Mouse (Mus musculus) right cerebral cortex, postnatal 36 days (tissue): ENCODE data around the gene Trappc10.

Experiments used
- DNase-seq, 2 experiments: peaks; one replicate each; pipeline ENCODE4 v3.0.0; 2022; ENCODE audit warnings: low spot score in 2 of 2, mixed read lengths in 1 of 2

Trappc10 gene

DNA sequence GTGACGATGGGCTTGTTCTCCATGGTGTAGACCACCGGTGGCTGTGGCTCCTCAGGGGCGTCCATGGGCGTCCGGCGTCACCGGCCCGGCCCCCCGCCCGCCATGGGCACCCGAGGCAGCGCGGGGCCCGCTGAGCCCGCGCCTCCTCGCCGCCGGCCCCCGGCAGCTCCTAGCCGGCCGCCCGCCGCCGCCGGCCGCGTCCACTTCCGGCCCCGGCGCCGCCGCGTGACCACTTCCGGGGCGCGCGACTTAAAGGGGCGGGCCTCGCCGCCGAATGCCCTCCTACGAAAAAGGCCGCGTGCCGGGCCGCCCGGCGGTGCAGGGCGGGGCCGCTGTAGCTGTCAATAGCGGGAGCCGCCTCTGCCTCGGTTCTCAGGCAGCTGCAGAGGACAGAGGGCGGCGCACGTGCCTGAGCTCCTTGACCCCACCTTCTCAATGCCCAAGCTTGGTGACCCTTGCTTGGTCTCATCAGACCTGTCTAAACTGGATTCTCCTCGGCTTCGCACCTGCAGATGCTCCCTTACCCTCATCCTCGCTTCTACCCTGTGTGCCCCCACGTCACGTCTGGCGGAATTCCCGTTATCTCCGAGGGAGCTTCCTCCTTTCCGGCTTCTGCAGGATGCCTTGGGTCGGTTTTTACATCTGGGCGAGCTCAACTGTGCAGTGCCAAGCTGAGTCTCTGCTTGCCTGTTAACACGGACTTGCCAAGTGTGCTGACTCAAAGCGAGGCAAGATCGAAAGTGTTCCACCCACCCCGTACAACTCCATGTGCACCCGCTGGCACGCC lies at the start of gene Trappc10:
Gene Trappc10 (minus strand): TSS at position 204 of the 787 bp plus-strand sequence.
- DNase-seq, result peak; percentile 81 to 85

DNA sequence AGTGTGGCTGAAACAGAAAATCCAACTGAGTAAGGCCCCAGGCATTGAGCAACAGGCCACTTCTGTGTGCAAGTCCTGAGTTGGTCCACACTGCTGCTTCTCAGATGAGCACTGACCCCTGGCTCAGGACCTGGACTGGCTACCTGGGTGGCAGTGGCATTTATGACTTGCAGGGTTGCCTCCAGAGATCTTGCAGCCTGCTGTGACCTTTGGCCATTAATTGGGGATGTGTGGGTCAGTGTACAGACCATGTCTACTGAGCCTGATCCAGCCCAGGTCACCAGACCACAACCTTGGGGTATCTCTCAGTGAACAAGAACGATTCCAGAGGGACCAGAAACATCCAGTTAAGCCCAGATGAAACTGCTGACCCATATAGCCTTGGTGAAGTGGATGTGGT lies 49.1 kb upstream of the Trappc10 start:
- DNase-seq, result no peak

DNA sequence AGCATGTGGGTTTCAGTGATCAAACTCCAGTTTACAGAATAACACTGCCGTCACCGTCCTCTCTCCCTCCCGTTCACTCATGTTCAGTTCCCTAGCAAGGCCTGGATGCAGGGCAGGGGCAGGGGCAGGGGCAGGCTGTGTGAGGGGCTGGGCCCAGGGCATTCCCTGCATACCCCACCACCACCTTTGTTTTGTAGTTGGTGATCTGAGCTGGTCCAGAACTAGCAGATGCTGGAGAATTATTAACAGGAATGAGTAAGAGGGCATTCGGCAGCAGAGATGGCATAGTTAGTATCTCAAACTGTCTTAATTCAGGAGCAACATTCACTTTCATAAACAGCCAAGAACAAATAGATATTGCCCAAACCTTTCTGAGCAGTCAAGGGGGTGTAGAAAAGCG lies 47.9 kb upstream of the Trappc10 start:
- DNase-seq, result no peak

DNA sequence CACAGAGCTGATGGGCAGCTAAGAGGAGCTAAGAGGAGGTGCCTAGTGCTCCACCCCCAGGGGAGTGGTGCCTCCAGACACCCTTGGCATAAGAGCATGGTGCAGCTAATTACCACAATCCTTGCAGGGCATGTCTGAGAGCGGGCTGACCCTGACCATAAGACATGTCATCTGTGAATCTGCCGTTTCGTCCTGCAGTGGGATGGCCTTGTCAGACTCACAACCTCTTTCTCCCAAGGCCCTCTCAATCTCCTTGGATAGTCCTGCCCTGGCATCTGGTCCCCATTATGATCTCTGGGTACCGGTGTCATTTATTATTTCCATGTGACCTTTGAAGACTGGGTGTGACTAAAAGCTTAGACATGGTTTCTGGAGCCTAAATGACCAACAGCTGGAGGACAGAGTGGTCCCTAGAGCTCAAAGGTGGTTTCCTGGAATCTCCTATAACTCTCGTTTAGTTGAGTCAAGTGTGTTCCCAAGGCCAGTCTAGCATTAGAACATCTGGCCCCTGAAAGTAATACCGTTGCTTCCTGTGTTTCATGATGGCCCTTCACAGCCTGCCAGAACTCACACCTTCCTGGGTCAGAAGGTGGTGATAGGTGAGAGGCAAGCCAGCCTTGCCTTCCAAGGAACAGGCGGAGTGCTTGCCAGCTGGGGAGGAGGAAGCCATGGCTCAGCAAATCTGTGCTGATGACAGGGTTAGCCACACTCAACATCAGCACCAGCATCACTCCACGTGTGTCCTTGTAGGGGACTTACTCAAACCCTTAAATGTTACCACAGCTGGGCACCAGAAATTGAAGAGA lies 46.5 kb upstream of the Trappc10 start:
- DNase-seq, result no peak

DNA sequence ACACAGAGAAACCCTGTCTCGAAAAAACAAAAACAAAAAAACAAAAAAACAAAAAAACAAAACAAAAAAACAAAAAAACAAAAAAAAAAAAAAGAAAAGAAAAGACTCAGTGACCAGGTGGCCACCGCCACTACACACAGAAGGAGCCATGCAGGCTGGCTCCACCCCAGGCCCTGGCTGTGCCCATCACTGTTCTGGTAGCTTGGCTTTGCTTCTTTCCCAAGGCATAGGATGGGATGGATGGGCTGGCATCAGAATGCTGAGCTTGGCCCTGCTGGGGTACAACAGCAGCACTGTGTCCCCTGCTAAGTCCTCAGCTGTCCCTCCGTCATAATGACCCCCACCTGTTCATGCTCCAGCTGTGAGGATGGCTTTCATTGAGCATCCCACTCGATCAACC lies 44.5 kb upstream of the Trappc10 start:
- no peak for DNase-seq

DNA sequence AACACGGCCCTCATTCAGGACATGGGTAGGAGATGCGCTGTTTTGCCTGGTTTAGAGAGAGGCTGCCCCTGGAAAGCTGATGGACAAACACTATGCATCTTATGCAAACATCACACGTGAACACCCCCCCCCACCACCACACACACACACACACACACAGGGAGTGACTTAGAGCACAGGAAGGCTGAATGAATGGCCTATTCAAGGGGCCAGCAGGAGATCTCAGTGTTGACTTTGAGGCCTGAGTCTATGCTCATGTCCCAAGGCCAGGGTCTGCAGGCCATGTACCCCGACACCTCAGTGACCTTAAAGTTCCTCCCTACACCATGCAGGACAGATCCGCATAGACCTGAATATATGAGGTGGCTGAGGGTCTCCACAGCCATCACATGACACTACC lies 43.7 kb upstream of the Trappc10 start:
- no peak for DNase-seq

DNA sequence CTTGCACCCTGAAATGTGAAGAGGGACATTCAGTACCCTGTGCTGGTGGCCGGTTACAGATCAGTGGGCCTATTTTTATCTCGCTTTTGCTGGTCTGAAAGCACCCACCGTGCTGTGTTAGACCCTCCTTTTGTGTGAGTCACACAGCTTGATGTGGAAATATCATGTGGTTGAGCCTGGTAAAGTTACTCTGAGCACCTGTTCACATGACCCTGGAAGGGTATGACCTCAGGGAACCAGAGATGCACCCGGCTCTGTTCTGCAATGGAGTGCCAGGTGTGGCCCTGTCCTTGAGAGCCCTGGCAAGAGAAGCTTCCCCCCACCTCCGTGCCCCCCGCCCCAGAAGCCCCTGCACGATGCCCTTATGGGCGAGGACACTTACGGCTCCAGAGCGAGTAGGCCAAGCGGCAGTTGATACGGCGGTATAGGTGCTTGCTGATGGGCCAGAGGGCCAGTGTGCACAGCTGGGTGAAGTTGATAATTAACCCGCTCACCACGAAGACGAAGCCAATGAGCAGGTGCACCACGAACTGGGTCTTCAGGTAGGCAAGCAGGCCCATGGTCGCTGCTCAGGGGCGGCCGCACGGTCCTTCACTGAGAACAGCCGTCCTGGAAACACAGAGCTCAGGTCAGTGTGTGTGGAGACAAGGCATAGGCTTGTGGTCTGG lies 43.2 kb upstream of the Trappc10 start:
- DNase-seq, result no peak

DNA sequence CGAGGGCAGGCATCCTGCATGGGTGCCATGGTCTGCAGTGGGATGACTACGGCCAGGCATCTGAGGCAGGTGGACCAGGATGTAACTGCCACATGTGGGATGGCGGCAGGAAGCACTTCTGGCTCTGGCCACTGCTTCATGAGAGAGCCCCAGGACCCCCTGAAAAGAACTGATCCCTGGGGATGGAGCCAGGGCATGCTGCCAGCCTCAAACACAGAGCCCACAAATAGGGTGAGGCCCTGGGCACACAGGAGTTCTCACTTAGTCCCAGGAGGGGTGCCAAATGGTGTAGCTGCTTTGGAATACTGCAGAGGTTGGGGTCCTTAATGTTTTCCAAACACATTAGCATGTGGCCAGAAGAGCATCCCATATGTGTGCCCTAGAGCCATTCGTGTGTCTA lies 41.5 kb upstream of the Trappc10 start:
- no peak for DNase-seq

DNA sequence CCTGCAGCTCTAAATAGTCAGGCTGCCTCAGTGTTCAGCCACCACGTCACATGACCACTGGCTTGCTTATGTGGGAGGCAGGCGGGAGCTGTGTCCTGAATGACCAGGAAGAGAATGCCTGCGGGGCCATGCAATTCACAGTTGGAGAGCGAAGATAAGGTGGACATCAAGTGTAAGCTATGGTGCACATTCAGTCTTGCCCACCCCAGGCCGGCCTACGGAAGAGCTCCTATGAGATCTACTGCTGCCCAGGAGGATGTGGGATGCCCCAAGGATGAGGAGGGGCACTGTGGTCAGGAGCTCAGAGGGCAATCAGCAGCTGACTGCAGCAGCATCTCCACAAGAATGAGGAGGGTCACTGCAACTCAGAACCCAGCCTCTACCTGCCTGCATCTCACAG lies 41.0 kb upstream of the Trappc10 start:
- DNase-seq, result no peak

DNA sequence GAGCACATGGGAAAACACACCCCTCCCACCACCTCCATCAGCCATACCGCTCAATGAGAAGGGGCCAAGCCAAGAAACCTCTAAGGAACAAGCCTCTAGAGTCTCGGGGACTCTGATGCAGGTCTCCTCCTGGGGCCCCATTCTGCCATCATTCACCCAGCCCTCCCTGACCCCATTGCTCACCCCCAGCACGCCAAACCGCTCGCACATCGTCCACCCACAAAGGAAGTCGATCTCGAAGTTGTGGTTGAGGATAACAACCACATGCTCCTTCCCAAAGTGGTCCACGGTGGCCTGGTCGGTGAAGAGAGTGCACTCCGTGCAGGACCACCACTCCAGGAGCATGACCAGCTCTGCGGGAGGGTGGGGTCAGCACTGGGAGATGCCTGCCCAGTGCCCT lies 40.4 kb upstream of the Trappc10 start:
- no peak for DNase-seq

DNA sequence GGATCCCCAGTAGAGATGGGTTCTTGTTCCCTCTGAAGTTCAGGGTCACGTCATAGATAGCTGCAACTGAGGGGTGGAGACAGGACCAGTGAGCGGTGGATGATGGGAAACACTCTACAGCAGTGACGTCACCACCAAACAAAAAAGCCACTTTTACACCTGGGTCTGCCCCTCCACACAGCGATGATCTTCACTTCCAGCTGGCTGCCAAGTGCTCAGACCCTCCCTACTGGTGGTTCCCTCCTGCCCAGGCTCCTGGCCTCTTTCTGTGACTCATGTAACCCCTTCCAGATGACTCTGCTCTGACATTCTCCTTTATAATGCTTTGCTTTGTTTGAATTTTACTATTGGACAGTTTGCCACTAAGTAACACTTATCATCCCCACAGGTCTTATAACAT lies 38.0 kb upstream of the Trappc10 start:
- DNase-seq, result no peak

DNA sequence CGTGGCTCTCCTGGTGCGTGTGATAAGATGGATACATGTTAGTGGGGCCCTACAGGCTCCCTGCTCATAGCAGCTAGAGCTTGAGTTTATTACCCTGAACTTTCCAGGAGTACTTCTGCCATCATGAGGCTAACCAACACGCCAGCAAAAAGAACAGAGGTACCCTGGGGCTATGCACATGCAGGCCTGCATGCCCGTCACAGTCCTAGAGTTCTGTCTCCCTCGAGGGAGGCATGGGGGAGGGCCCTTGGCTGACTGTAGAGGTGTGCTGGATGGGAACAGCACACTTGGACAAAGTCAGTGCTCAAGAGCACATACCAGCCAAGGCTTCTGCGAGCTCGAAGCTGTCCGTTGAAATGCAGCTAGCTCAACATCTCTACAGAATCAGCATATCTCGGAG lies 36.0 kb upstream of the Trappc10 start:
- no peak for DNase-seq

DNA sequence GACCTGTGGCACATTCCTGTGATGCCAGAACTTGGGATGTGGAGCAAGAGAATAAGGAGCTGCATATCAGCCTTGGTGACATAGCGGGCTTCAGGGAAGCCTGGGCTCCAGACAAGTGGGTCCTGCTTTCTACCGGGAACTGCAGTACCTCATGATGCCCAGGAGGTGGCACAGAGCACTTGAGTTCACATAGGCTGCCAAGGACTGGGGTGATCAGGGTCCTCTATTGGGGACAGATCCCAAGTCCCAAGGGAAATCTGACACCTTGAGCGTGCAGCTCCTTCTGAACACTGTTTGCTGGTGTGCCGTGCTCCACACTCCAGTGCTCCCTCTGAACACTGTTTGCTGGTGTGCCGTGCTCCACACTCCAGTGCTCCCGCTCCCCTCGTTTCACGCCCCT lies 34.8 kb upstream of the Trappc10 start:
- DNase-seq, result peak in 1 of 2 experiments; percentile 24

DNA sequence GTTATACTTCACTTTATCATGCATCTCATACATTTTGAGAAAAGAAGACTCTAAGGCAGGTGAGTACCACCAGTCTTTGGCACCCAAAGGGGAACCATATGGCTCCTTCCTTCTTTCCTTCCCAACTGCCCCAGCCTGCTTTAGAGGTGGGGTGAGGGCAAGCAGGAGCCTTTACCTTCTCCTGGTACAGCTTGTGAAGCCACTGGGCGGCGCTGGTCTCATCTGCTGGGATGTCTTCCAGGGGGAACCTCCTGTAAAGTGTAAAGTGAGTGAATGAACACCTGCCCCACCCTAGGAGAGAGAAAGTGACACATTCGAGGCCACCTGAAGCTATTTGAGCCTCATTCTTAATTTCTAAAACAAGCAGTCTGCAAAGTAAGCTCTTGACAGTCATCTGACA lies 33.4 kb upstream of the Trappc10 start:
- no peak for DNase-seq

DNA sequence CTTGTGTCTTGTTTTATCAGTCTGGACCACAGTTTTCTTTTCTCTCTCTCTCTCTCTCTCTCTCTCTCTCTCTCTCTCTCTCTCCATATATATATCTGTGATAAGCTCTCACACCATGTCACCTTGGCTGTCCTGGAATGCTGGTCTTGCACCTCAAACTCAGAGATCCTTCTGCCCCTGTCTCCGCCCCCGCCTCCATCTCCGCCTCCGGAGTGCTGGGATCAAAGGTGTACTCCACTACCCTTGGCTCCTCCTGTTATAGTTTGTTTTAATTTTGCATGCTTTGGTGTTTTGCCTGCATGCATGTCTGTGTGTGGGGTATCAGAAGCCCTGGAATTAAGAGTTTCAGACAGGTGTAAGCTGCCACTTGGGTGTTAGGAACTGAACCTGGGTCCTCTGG lies 31.8 kb upstream of the Trappc10 start:
- no peak for DNase-seq

DNA sequence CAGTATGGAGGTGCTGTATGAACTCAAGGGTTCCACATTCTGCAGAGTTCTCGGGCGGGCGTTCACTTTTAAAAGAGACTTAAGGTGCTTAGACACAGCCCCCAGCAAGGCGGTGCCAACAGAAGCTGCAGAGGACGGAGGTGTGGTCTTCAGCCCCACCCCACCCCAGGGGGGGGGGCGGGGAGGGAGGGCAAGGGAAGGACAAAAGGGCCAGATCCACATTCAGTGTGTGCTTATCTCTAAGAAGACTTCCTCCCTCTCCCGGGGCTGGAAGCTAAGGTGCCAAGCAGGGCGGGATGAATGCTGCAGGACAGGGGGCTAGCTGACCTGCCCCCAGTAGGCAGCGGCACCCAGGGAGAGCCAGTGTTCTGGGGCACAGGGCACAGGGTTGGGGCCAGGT lies 28.5 kb upstream of the Trappc10 start:
- no peak for DNase-seq

DNA sequence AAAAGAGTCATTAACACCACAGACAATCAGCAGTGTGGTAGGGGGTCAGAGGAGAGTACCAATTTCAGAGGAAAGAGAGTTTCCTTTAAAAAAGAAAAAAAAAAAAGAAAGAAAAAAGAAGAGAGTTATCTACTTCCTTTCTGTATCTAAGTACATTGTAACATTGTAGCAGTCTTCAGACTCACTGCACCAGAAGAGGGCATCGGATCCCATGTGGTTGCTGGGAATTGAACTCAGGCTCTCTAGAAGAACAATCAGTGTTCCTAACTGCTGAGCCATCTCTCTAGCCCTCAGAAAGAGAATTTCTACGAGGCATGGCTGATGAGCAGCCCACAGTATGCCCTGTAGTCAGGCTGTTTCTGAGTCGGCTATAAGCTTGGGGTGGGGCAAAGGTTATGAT lies 21.4 kb upstream of the Trappc10 start:
- DNase-seq, result no peak

DNA sequence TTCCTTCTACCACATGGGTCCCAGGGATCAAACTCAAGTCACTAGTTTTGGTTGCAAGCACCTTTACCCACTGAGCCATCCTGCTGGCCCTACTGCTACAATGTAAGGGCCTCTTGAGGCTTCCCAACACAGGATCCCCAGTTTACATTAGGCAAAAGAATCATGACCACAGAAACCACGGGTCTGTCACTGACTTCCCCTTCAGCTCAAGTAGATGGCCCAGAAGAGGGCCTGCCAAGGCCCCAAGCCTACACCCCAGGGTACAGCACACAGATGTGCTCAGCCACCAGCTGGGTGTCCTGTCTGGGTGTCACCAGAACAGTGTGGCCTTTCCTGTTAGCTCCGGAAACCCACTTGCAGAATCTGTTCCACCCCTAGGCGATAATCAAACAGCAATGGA lies 20.3 kb upstream of the Trappc10 start:
- DNase-seq, result no peak

DNA sequence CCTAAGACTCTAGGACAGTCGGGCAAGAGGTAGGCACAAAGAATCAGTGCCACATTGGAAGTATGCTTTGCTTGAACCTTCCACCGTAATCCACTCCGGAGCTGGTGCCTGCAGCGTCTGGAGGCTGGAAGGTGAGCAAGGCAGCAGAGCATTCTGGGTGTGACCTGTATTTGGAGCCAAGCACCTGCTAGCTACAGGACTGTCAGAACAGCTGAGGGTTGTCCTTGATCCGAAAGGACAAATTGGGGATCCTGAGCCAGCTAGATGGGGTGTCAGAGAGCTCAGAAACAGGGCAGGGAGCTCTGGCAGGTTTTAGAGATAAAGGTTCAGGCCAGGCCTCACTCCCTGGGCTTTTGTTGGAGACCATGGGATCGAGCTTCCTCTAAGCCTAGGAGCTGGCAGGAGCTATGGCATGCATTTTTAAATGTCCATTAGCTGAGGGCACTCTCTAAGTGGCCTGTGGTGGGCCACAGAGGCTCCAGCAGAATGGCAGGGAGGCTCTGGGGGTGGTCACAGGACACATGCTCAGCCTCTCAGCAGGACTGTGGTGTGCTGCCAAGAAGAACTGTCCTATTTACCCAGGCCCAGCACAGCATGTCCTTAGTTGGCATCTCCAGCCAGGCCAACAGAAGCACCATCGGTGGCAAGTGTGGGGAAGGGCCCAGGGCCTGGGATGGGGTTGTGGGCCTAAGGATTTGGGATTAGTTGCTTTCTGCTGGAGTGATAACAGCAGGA lies 16.6 kb upstream of the Trappc10 start:
- DNase-seq, result no peak

DNA sequence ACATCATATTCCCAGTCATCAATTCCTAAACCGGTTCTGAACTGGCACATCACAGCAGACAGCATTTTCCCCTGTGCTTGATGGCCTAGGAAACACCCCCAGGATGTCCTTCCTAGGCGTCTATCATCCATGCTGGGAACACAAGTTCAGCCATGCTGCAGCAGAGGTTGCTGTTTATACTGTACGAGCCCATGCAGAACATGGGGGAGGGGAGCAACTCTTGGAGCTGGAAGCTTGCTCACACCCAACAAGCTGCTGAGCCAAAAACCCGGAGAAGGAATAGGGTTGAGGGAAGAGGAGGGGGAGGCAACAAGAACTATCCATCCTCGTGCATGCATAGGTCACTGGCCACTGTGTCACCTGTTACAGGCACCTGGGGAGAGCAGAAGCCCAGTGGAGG lies 15.9 kb upstream of the Trappc10 start:
- no peak for DNase-seq

DNA sequence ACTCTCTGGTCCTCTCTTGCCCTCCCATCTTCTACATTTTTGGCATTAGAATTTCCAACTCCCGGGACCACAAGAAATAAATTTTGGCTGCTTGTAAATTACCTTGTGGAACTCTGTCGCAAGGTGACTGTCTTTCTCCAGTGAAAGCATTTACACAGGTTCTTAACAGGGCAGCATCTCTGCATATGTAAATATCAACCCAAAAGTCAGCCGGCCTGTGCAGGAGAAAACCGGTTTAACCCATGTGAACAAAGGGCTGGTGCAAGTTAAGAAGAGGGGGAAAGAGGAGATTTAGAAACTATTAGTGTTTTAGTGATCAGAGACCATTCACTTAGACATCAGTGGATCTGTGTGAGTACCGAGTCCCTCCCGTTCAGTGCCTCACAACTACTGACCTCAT lies 15.3 kb upstream of the Trappc10 start:
- no peak for DNase-seq

DNA sequence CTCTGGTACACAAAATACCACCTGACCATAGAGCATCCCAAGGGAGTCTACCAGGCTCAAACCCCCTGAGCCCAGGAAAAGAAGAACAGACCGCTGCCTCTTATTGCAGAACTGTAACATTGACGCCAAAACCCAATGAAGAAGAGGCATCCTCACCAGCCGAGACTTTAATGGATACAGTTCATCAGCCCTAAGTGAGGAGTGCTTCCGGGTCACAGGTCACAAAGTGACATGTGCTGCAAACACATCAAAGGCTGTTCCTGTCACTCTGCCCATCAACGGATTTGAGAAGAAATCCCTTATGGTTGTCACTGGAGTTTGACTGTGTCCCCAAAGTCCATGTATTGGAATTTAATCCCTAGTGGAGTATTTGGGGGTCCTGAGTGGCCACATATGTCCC lies 14.8 kb upstream of the Trappc10 start:
- no peak for DNase-seq
